Mouse (Mus musculus) left cerebral cortex, adult 8-10 months (tissue): ENCODE measurements around the gene Gpr152. TPM values are rescaled to one million over a fixed set of nuclear protein-coding genes. Genes with fewer than 3 reads are reported as not detected.

Experiments
- DNase-seq, 2 experiments: peaks; one replicate each; pipeline ENCODE4 v3.0.0; 2022; ENCODE audit warnings: low spot score in 2 of 2
- total RNA-seq, 4 experiments: library from RNA; stranded (reverse); gene quantifications; 2 replicates each; pipeline ENCODE4 v1.2.4; 2022

Gpr152 gene
- total RNA-seq, 4 experiments from 2014 or later: 0.08 TPM; not detected in 3

- DNase-seq: no peak
Observed at GRCm38 (mm10) chr19:4171393-4172290, 32.1 kb downstream of the Gpr152 start.

DNA sequence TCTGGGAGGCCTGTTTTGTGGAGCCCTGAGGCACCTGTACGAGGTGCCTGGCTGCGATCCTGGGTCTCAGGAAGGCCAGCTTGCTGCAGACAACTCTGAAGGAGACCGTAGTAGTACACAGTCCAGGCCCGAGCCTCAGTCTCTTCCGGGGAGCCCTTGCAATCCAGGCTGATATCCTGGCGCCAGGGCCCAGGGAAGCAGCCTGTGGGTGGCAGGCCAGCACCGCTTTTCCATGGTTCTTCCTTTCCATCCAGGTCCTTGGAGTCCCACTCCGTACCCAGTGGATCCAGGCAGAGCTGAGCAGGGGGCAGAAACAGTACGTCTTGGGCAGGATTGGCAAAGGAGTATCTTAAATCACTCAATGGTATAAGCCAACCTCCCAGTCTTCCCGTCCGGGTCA lies 33.3 kb downstream of the Gpr152 start:
- no peak for DNase-seq

GRCm38 (mm10) chr19:4175368-4175947 lies 35.9 kb downstream of the Gpr152 start, which contains the start of gene Carns1:
Gene Carns1, minus strand, starts transcription at chr19:4175479.
- DNase-seq: no peak

DNA sequence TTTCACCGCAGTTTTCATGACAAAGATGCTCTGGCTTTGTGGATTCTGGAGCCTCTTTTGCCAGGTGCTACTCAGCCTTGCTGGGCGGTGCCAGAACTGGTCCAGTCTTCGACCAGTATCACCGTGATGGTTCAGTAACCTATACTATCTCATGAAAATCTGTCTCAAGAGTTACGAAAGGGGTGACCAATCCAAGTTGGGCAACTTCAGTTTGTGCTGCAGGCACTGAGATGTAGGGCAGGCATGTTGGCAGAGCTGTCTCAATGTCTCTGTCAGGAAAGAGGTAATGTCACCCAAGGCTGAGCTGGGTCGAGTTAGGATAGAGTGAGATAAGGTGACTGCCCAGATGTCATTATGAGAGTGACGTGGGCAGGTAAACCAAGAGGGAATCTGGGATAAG lies 40.8 kb downstream of the Gpr152 start:
- no peak for DNase-seq

DNA sequence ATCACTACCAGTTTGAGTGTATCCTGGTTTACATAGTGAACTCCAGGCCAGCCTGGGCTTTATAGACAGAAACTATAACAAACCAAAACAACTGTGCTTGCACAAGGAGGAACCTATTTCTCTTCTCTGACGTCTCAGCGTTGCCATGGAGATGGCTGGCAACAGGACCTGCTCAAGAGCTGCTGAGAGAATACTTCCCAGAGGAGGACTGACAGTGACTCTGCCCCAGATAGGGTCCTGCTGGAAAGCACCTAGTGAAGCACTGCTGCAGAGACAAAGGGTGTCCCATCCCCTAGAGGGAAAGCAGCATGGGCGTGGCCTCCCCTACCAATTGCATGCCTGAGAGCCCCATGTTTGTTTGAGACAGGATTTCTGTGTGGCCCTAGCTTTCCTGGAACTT lies 42.3 kb downstream of the Gpr152 start:
- DNase-seq: peak in 1 of 2 experiments; percentile 75

DNA sequence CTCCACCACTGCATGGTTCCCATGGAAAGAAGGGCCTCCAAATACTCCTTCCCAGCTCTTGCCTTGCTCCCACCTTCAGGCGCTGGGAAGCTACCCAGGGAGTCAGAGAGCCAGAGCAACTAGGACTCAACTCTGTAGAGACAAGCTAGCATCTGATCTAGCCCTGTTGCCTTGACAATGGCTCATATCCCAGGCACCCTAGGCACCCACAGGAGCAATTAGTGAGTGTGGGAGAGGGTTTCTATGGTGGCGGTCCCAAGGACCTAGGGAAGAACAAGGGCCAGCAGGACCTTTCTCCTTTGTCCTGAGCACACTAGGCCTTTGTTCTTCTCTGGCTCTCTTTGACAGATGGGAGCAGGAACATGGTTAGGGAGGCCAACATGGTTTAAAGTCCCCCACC lies 44.1 kb downstream of the Gpr152 start:
- DNase-seq: no peak

DNA sequence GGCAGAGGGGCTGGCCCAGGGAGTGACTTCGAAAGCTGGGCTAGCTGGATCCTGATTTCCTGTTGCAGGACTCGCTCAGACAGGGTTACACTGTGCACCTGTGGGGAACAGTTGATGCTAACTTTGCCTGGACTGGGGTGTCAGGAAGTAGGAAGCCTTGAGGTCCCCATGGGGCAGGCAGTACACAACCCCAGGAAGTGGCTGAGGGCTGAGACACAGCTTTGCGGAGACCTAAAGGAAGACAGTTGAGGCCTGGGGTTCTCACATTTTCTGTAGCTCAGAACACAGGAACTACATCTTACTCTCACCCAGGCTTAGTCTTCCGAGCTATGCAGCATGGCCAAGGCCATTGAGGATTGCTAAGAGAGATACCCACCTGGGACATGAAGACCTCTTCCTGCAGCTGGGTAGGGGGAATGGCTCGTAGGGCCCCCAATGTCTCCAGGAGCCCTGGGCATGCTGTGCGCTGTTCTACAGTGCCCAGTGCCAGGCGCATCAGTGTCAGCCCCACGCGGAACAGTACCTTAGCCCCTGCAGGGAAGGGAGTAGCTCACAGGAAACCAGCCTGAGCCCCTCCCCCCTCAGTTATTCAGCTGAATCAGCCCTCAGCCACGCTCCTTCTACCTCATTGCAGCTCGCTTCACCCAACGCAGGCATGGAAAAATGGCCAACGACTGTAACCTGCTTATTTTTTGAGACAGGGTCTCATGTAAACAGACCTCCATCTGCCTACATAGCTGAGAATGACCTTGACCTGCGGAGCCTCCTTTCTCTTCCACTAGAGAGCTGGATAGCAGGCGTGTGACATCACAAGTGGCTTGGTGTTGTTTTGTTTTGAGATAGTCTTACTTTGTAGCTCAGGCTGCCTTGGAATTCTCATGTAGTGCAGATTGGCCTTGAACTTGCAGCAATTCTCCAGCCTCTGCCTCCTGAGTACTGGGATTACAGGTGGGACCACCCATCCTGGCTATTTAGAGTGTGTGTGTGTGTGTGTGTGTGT lies 45.7 kb downstream of the Gpr152 start:
- no peak for DNase-seq

GRCm38 (mm10) chr19:4187303-4187702 lies 47.7 kb downstream of the Gpr152 start:
- DNase-seq: no peak

DNA sequence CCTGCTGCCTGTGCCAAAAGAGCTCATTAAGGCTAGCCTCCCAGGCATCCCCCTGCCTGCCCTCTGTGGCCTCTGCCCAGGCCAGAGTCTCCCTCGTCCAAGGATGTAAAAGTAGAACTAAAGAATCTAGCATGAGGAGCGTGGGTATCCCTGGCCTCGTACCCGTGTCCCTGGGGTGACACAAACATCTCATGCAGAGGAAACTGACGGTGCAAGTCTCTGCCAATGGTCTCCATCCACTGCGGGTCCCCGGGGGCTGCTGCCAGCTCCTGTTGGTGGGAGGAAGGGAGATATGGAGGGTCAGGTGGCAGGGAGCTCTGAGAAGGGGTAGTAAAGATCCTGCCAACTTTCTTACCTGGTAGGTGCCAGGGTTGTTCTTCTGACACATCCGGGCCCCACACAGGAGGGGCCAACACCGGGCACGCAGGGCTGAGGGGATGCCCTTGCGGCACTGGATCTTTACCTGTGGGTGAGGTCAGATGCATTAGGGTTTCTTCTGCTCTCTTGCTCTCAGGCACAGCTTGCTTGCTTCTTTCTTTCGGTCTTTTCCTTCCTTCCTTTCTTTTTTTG lies 49.5 kb downstream of the Gpr152 start:
- DNase-seq: no peak

DNA sequence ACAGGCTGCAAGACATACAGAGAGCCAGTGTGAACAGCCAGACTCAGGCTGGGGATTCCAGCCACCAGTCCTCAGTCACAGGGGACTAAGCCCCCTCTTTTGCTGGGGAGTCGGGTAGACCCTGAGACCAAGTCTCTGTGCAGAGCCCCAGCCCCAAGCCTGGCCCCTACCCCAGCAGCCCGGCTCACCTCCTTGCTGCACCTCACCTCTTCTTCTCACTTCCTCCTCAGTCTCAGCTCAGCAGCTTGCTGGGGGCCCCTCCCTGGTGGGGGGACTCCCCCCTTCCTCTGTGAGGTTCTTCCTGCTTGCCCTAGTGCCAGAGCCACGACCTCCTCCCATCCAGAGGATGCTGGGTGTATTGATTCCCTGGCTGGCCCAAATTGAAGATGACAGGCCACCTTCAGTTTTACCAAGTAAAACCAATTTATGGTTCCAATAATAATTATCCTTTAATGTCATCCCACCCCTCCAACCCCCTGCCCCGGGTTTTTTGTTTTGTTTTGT lies 51.3 kb downstream of the Gpr152 start, which contains the start of gene Tbc1d10c:
TSS of gene Tbc1d10c (minus strand) at position 454 of the 504 bp plus-strand sequence.
- DNase-seq: no peak

DNA sequence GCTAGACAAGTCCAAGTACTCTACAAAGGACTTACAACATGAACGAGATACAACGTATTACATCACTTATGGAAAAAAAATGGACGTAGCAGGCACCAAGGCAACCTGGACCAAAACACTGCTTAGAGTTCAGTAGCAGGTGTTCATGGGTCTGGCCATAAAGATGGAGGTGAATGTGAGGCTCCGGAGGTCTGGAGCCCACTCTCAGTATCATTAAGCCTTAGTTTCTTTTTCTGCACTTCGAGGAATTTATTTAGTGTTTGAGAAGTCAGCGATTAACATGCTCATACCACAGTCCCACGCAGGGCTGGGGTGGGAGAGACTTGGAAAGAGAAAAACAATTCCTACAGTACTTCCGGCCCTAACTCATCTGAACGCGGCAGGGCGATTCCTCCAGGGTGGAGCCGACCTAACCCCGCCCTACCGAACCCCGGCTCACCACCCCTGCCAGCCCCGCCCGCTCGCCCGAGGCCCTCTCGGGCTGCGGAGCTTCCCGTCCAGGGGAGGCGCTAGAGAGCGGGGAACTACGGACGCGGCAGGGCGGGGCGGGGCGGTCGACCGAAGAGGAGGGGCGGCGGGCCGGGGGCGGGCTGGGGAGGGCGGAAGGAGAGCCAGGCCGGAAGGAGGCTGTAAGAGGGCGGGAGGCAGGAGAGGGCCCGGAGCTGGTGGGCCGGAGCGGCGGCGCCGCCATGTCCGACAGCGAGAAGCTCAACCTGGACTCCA lies 52.1 kb downstream of the Gpr152 start, which contains the start of gene Ppp1ca:
TSS of gene Ppp1ca (plus strand) at position 538 of the 723 bp plus-strand sequence.
- DNase-seq: peak; percentile 74 to 84

GRCm38 (mm10) chr19:4192251-4192985 lies 52.8 kb downstream of the Gpr152 start:
- no peak for DNase-seq

GRCm38 (mm10) chr19:4193129-4193528 lies 53.5 kb downstream of the Gpr152 start:
- DNase-seq: no peak

GRCm38 (mm10) chr19:4194021-4194724 lies 54.6 kb downstream of the Gpr152 start:
- DNase-seq: no peak

- DNase-seq: no peak
Observed at GRCm38 (mm10) chr19:4194776-4195650, 55.4 kb downstream of the Gpr152 start.
